30 mouse cellular contexts compared by ENCODE assay signal in the genomic region with DNA sequence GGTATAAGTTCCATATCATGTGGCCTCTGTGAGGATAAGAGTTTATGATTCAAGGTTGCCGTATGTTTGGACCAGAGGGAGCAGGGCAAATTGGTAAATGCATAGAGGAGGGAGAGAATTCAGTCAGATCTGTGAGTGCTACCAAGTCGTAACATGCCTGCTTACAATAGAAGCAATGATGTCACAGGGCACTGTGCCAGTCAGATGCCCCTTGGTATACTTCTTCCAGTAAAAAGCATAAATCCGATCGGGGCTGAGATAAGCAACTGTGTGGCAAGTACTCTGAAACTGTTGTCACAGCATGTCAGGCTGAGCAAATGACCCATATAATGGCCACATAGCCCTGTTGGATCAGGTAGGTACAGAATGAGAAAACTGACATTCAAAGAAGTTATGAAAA. TPM values are rescaled to one million over a fixed set of nuclear protein-coding genes. Genes with fewer than 3 reads are reported as not detected.
"Had no signal": no experiment of that assay in that cellular context is flagged by ENCODE, and none has a peak within 500 bp of the region (broad histone marks: within the 10 kb centered on the region; RNA-seq: fewer than 3 reads in every experiment).

No protein-coding gene starts in this region.

- H3K27ac ChIP-seq: gastrocnemius, adult 2 months; heart, embryonic 10.5 days; hindbrain, embryonic 10.5 days; hindbrain, embryonic 12.5 days; hindbrain, embryonic 14.5 days; intestine, embryonic 15.5 days; left cerebral cortex, adult 2 months; limb, embryonic 10.5 days; limb, embryonic 12.5 days had no signal

- H3K4me3 ChIP-seq: gastrocnemius, adult 2 months; heart, embryonic 10.5 days; heart, embryonic 12.5 days; hindbrain, embryonic 10.5 days; hindbrain, embryonic 12.5 days; intestine, embryonic 15.5 days; left cerebral cortex, adult 2 months; limb, embryonic 10.5 days; limb, embryonic 12.5 days had no signal

- H3K9me3 ChIP-seq: heart, embryonic 10.5 days; heart, embryonic 12.5 days; hindbrain, embryonic 10.5 days; hindbrain, embryonic 12.5 days; intestine, embryonic 15.5 days; limb, embryonic 10.5 days; limb, embryonic 12.5 days had no signal

- DNase-seq: gastrocnemius, adult 2 months; gastrocnemius, postnatal 10 days; gastrocnemius, postnatal 25 days; heart, adult 18-20 months; heart, postnatal 10 days; heart, postnatal 4 days; kidney, adult 18-20 months; kidney, adult 8-10 months; kidney, postnatal 10 days; kidney, postnatal 25 days; kidney, postnatal 4 days; layer of hippocampus, adult 9-11 months; liver had no signal

- H3K36me3 ChIP-seq: heart, embryonic 10.5 days; heart, embryonic 12.5 days; hindbrain, embryonic 10.5 days; hindbrain, embryonic 12.5 days; intestine, embryonic 15.5 days; limb, embryonic 10.5 days; limb, embryonic 12.5 days had no signal

- H3K27me3 ChIP-seq: hindbrain, embryonic 12.5 days; intestine, embryonic 15.5 days; limb, embryonic 12.5 days had no signal

- H3K4me1 ChIP-seq: heart, embryonic 10.5 days; heart, embryonic 12.5 days; hindbrain, embryonic 12.5 days; intestine, embryonic 15.5 days; limb, embryonic 10.5 days; limb, embryonic 12.5 days had no signal

- H3K9ac ChIP-seq: heart, embryonic 12.5 days; hindbrain, embryonic 12.5 days; hindbrain, embryonic 14.5 days; intestine, embryonic 15.5 days; limb, embryonic 12.5 days had no signal

- ATAC-seq: hindbrain, embryonic 16.5 days; inflammation-experienced regulatory T-cells, adult 6 months; intestine, embryonic 15.5 days; intestine, postnatal 0 days had no signal

- H3K4me2 ChIP-seq: heart, embryonic 12.5 days; hindbrain, embryonic 12.5 days; hindbrain, embryonic 14.5 days; intestine, embryonic 15.5 days; limb, embryonic 12.5 days; liver, embryonic 11.5 days had no signal

RNA-seq across cellular contexts. Expression of a gene that starts 3.2 kb away (rescaled TPM):
- polyA plus RNA-seq: heart, embryonic 10.5 days; heart, embryonic 12.5 days; heart, embryonic 14.5 days; heart, embryonic 16.5 days; intestine, embryonic 15.5 days; intestine, postnatal 0 days; kidney, embryonic 14.5 days; kidney, embryonic 16.5 days; limb, embryonic 10.5 days; limb, embryonic 12.5 days; liver, embryonic 11.5 days had no signal

RNA-seq across cellular contexts. Expression of a gene that starts 14.0 kb away (rescaled TPM):
- polyA plus RNA-seq: heart, embryonic 12.5 days; inflammation-experienced regulatory T-cells, adult 6 months; intestine, postnatal 0 days; limb, embryonic 12.5 days; liver, embryonic 11.5 days had no signal
